Mouse (Mus musculus): ENCODE data around the gene Pam16.

DNA sequence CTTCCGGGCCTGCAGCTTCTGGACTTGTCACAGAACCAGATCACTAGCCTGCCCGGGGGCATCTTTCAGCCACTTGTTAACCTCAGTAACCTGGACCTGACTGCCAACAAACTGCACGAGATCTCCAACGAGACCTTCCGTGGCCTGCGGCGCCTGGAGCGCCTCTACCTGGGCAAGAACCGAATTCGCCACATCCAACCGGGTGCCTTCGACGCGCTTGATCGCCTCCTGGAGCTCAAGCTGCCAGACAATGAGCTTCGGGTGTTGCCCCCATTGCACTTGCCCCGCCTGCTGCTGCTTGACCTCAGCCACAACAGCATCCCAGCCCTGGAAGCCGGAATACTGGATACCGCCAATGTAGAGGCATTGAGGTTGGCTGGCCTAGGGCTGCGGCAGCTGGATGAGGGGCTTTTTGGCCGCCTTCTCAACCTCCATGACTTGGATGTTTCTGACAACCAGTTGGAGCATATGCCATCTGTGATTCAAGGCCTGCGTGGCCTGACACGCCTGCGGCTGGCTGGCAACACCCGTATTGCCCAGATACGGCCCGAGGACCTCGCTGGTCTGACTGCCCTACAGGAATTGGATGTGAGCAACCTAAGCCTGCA, 23.7 kb upstream of the Pam16 start:
- TF ChIP-seq CTCF (conservative IDR thresholded peaks at IDR 0.05; ENCODE audit: insufficient read depth, insufficient read length, low read depth, low read length) (no peak), POLR2A (IDR thresholded peaks at IDR 0.05; ENCODE audit: low read depth, low read length) (no peak)

Measured in kidney, adult 2 months (tissue).